Mouse (Mus musculus) heart, postnatal 36 days (tissue): Measurements from ENCODE around the gene Ptpro. TPM values are rescaled to one million over a fixed set of nuclear protein-coding genes. Genes with fewer than 3 reads are reported as not detected.
A peak's percentile ranks its signal among the peaks of the same experiment; 100 is the strongest.

ENCODE experiments used
- DNase-seq, 2 experiments: peaks; one replicate each; pipeline ENCODE4 v3.0.0; 2021 to 2022
- intact Hi-C: fragments of 180-260 bp; cut with DNase I; formaldehyde crosslinking; loops from one replicate; pipeline ENCODE4 v1.15.1; 2025
- total RNA-seq, 2 experiments: library from RNA; stranded (reverse); gene quantifications; 2 replicates each; pipeline ENCODE4 v1.2.3; 2021

Ptpro gene
- 1 to 10 TPM; 3.6 to 3.9 TPM for total RNA-seq

DNA sequence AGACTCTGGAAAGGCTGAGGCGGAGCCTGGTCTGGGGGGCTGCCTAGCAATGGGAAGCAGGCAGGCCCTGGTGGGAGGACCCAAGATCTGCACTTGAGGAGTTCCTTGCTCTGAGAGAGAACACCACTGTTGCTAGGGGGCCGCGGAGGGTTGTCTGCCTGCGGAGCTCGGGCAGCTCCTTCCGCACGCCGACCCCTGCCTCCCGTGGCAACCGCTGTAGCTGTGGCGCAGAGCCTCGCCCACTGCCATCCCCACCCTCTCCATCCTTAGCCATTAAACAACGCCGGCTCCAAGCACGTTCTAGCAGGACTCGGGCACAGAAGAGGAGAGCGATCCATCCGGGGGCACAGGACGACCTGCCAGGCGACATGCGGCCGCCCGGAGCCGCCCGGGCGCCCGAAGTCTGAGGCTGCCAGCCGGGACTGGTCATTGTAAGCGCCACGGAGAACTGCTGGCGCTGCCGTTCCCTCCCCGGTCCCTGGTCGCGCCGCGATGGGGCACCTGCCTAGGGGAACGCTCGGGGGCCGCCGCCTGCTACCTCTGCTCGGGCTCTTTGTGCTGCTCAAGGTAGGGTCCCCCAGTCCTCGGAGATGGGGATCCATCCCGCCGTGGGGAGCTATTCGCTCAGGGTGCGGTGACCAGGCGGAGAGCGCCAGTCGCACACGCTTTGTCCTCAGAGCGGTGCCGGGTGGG is at the start of gene Ptpro:
Ptpro (plus strand) TSS at position 126 of the 693 bp plus-strand sequence.
- intact Hi-C loops: no loop called here
- no peak for DNase-seq

DNA sequence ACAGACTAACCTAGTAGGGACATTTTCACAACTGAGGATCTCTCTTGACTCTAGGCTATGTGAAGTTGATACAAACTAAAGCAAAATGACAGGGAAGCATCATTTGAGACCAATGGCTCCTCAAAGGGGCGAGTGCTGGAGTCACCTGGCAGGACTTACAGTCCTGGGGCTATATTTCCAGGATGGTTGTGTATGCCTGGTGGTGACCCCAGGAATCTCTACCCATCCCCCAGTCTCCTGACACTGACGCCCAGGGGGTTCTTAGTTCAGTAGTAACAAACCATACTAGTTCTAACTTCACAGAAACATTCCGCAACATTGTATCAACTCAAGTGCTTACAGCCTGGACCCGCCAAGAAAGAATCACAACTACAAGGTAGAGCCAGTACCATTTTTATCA is 49.5 kb upstream of the Ptpro start:
- intact Hi-C loops: no loop called here

GRCm38 (mm10) chr6:137205662-137206400 is 46.3 kb upstream of the Ptpro start:
- DNase-seq: no peak
- intact Hi-C loops: loop anchor here (1.0 to 2.0 kb wide), 2 partner anchors 191 to 519 kb away; no protein-coding TSS in a partner anchor

More for the DNA sequence above, 49.5 kb upstream of the Ptpro start:
- no peak for DNase-seq

DNA sequence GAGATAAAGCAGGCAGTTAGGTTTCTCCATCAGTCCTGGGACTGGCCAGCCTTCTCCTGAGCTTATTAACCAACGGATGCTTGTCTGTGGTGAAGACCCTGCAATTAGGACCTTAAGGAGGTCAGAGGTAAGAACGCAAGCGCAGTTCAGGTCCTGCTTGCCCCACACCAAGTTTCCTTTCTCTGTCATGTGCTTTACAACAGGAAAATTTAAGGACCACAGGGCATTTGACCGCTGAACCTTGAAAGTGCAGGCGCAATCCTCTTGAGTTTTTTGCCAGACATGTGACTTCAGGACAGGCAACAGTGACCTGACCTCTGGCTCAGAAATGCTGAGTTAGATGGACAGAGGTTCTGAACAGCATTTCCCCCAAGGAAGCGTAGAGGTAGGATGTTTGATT is 45.0 kb upstream of the Ptpro start:
- no peak for DNase-seq
- intact Hi-C loops: loop anchor here (2.0 kb wide), 1 partner anchor 518 kb away; no protein-coding TSS in a partner anchor

- intact Hi-C loops: no loop called here
- DNase-seq: peak; percentile 45 to 61
Observed at GRCm38 (mm10) chr6:137209992-137210391, 42.1 kb upstream of the Ptpro start.

DNA sequence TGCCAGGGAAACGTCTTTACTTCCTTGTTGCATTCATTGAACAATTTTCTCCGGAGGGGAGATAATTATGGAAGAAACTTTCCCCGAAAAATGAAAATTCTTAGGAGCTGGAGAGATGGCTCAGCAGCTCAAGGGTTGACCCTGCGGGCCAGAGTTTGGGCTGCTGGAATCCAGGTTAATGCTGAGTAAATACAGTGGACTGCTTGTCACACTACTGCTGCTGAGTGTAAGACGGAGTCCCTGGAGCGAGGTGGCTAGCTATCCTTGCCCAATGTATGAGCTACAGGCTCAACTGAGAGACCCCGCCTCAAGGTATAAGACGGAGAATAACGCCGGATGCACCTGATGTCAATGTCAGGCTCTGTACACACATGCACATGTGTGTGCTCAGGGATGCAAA is 41.1 kb upstream of the Ptpro start:
- intact Hi-C loops: no loop called here
- DNase-seq: no peak

DNA sequence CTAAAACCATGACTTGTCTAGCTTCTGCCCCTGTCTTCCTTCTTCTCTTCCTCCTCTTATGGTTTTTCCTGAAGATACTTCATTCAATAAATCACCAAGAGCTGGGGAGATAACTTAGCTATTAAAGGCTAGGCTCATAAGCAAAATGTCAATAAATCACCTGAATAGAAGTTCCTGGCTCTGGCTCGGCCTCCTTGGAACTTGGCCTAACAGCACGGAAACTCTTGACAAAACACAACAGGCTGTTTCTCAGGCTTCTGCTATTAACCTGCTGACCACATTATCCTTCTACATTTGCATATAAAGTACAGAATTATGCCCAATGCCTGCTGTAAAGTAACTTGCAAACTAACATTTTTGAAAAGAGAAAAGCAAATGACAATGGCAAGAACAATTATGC is 40.7 kb upstream of the Ptpro start:
- DNase-seq: no peak
- intact Hi-C loops: no loop called here

GRCm38 (mm10) chr6:137217841-137218463 is 34.2 kb upstream of the Ptpro start:
- intact Hi-C loops: no loop called here
- DNase-seq: no peak

DNA sequence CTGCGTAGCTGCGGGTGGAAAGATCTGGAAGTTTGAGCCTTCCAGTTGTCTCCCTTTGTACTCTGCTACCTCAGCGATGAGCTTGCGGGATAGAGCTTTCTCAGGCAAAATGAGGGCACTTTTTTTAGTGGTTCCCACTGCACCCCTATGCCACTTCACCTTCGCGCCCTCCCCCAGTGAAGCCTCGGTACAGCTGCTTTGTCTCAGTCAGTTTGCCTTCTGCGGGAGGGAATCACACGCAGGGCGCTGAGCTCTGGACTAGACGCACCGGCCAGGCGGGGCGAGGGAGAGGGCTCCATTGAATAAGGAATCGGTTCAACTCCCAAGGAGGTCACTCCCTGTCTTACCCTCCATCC is 746 bp downstream of the Ptpro start:
- DNase-seq: no peak
- intact Hi-C loops: no loop called here

GRCm38 (mm10) chr6:137253415-137253814 is 1.3 kb downstream of the Ptpro start:
- intact Hi-C loops: no loop called here
- DNase-seq: no peak

GRCm38 (mm10) chr6:137261033-137261432 is 8.9 kb downstream of the Ptpro start:
- intact Hi-C loops: no loop called here
- no peak for DNase-seq

DNA sequence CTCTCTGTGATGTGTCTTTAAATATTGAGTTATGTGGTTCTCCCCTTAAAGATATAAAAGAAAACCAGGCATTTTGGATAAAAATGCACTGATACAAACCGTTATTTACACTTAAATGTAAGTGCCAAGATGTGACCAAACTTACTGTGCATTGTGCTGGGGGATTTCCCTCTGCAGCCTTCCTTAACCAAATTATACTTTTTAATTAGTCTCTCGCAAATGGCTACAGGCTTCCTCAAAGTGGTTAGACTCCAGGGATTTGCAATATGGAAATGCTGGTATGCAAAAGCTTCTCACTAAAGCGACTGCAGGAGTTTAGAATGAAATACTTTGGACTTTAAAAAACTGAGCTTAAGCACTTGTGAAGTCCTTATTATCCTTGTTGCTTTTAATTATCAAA is 10.0 kb downstream of the Ptpro start:
- intact Hi-C loops: no loop called here
- no peak for DNase-seq

DNA sequence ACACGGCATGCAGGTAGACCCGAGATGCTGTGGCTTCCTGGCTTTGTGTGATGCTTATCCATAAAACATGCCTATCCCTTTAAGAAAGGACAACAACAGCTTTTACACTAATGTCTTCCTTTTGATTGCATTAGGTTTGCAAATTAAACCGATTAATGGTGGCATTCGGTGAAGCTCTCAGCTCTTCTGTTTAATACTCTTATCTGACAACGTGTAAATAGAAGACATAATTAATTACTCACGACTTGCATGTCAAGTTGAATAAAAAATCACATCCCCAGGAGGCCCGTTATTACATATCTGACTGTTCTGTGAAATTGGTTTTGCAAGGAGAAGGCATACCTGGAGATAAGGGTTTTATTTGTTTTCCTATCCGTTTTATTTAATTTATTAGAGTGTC is 15.9 kb downstream of the Ptpro start:
- no peak for DNase-seq
- intact Hi-C loops: no loop called here

DNA sequence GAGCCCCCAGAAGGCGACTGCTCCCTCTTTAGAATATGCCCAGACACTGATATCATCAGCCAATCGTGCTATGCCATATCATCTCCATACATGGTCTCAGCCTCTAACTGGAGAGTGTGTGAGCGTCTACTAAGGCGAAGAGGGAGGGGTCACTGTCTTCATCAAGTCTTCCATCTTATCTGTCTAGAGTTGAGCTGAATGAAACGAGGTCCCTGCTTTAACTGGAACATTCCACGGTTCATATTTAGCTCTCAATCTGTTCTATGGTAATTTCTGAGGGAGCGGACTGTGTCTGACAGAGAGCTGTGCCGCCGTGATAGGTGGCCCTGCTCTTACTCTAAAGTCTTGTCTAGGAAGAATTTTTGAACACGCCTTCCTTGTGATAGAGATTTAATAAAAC is 16.5 kb downstream of the Ptpro start:
- no peak for DNase-seq
- intact Hi-C loops: no loop called here

- intact Hi-C loops: no loop called here
- no peak for DNase-seq
Observed at GRCm38 (mm10) chr6:137272513-137272912, 20.4 kb downstream of the Ptpro start.

DNA sequence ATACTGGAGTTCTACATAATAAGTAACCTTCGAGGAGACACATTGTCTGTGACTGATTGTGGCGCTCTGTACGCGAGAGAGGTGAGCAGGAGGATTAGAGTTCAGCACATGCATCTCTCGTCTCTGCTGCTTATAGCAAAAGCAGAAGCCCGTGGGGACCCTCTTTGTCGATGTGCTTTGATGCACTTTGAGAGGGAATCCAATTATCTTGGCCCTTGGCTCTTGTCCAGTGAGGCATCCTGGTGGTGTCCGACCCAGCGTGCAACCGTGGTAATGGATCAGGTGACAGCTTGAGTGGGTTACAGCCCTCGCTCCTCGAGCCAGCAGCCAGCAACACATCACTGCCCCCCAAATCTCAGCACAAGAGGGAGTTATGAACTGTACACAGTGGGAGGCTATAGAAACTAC is 25.5 kb downstream of the Ptpro start:
- intact Hi-C loops: no loop called here
- DNase-seq: no peak

DNA sequence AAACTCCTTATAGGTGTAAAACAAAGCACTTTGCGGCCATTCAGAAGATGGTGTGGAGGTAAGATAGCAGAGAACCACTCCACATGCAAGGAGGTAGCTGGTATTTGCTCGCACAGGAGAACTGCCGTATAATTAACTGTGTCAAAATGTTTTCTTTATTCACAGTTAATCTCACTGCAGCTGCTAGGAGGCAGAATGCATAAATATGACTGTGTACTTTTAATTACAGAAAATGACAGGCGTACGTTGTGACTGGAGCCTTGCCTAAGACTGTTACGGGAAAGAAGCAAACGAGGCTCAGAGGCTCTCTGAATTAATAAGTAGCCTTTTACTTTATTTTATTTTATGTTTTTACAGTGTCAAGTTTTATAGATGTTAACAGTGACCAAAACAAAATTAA is 27.5 kb downstream of the Ptpro start:
- intact Hi-C loops: no loop called here
- no peak for DNase-seq

DNA sequence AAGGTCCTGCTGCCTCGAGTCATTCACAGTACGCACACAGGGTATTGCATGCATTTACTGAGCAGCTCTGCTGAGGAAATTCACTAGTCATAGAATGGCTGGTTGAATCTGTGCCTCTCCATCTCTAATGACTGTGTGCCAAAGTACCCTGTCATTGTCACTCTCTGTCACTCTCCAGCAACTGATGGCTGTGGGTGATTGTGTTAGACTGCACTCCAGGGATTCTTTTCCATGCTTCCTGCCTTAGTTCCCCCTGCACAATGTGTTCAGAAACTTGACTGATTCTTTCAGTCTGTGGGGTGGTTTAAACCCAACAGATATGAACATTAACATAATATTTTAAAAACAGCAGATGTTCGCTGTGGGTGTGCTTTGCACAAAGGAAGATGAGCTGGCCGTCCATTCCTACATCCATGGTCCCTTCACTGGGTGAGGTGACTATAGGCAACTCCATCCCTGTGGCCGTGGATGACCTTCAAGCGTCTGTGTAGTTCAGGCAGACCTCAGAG is 29.5 kb downstream of the Ptpro start:
- no peak for DNase-seq
- intact Hi-C loops: no loop called here

DNA sequence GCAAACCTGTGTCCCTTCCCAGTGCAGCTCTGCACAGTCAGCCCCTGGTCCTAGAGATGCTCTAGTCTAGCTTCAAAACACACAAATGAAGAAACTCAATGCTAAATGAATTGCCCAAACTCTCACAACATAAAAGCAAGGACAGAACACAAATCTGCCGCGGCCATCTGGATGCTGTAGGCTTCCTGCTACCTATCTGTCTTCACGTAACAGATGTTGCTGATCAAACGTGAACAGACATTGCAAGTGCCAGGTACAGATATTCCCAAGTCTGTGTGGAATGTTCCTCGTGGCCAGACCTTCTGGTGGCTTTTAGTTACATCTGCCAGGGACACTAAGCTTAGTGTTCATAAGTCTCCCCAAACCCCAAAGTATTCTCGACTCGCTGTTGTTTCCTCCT is 29.9 kb downstream of the Ptpro start:
- no peak for DNase-seq
- intact Hi-C loops: no loop called here

- DNase-seq: no peak
- intact Hi-C loops: no loop called here
Observed at GRCm38 (mm10) chr6:137286376-137286775, 34.3 kb downstream of the Ptpro start.

DNA sequence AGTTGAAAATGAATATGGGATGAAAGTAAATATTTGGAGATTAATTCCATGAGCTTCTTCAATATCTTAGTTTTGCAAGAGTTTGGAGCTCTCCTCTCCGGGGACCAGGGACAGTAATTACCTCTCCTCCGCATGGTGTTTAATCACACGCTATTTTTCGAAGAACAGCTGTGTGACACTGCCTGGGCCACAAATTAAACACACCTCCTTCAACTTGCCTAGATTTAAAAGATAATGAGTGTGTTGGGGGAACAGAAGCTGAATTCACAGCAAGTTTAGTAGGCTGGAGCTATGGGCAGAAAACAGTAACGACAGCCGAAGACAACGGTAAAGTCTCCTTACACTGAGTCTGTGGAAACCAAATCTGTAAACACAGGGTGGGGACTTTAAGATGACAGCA is 35.7 kb downstream of the Ptpro start:
- intact Hi-C loops: no loop called here
- DNase-seq: no peak

DNA sequence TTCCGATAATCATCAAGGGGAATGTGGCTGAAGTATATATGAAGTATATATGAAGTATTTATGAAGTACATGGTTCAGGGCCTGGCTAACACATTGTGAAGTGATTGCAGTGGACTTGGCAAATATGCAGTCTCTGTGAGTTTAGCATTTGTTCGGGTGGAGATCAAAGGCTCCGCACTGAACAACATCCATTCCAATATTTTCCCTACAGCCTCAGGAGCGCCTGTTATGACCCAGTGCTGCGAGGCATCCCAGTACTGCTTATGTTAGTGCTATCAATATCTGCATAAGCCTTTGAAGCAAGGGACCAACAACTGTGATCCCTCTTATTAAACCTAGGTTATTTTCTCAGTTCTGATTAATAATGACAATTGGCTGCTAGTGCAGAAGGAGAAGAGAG is 36.1 kb downstream of the Ptpro start:
- DNase-seq: no peak
- intact Hi-C loops: no loop called here
